Mouse (Mus musculus): ENCODE results near the gene Llph.
A peak's percentile ranks its signal among the peaks of the same experiment; 100 is the strongest.

Gene Llph

DNA sequence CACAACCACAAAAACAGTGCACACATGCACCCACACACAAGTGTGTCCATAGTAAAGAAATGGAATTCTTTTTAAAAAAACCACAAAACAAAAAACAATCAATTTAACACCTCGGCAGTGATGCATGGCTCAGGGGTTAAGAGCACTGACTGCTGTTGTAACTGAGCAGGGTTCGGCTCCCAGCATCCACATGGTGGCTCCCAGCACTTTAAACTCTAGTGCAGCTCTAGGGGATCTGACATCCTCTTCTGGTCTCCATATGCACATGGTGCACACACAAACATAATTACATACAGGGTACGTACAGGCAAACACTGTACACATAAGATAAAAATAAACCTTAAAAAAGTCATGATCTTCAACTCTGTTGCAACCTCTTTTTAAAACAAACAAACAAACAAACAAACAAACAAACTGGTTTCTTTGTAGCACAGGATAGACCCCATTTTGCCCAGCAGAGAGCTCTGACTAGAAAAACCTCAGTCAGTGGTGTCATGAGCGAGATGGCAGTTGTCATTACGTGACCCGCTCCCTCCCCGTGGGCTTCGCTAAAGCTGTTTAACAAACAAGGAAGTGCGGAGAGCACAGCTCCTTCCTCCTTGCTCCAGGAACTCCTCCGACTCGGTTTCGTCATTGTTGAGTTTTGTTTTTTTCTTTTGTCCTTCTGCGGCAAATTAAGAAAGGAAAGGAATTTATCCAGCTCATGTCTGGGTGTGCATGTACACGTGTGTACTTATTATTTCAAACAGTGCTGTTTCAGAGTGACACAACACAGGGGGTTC, 7.1 kb upstream of the Llph start:
- no peak for DNase-seq (ENCODE audit: low spot score)

- no peak for DNase-seq (ENCODE audit: low spot score)
These were observed 6.1 kb upstream of the Llph start for GRCm38 (mm10) chr10:120220776-120221175.

DNA sequence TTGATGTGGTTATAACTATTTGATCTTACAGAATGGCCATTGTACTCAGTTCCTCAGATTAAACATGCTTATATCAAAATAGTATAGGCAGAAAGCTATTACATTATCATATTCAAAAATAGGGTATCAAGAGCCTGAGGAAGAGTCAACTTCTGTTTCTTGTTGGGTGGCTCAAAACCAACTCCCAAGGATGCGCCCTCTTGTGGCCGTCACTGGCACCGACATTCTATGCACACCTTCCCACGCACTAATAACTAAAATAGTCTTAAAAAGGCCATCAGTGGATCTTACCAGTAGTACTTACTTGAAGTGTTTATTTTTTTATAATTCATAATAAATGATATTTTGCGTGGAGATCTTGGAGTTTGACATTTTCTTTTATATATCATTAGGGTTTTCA, 4.8 kb downstream of the Llph start:
- peak; percentile 41 for DNase-seq (ENCODE audit: low spot score)

DNA sequence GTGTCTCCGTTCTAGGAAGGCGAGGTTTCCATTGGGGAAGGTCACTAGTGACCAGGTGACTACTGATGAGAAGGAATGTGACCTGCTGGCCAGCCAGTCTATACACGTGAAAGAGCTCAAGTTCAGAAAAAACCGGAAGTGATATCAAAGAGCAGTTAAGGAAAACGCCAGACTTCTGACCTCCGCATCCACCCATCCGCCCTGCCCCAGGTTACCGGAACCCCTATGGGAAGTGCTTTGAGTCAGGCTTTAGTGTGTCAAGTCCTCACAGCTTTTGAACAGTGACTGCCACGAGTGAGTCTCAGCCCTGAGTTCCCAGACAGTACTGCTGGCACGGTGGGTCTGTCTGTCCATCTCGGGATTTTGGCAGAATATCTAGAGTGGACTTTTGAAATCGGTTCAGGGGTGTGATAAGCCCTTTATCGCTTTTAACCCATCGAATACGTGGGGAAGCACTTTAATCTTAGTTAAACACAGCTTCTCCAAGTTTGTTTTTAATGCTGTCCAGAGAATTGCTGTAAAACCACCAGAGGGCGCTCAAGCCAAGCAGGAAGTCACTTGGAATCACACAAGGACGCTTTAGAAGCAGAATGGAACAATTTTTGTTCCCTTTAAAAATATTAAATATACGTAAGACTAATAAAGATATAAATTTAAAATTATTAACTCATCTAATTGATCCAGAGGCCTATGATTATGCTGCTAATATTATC, 6.9 kb downstream of the Llph start:
- DNase-seq (ENCODE audit: low spot score): peak; percentile 33

GRCm38 (mm10) chr10:120236855-120237254, 10.0 kb downstream of the Llph start:
- DNase-seq (ENCODE audit: low spot score): no peak

DNA sequence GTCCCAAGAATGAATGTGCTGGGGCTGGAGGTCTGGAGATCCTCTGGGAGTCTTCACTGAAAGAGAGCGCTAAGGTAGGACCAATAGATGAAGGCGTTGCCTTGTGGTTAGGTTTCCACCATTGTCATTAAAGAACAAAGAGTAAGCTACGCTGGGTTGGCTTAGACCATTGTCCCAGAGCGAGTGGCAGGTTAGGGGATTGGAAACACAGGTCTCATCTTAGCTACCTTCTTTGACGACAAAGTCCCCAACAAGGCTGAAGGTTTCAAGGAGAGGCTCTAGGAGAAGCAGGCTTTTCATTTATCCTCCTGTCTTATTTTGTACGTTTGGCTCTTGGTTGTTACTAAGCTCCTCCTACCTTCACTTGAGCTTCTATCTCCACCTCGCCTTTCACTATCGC, 11.4 kb downstream of the Llph start:
- DNase-seq (ENCODE audit: low spot score): no peak

GRCm38 (mm10) chr10:120239476-120239875, 12.6 kb downstream of the Llph start:
- DNase-seq (ENCODE audit: low spot score): no peak

- no peak for DNase-seq (ENCODE audit: low spot score)
These were observed 15.6 kb downstream of the Llph start for GRCm38 (mm10) chr10:120242421-120242820.

DNA sequence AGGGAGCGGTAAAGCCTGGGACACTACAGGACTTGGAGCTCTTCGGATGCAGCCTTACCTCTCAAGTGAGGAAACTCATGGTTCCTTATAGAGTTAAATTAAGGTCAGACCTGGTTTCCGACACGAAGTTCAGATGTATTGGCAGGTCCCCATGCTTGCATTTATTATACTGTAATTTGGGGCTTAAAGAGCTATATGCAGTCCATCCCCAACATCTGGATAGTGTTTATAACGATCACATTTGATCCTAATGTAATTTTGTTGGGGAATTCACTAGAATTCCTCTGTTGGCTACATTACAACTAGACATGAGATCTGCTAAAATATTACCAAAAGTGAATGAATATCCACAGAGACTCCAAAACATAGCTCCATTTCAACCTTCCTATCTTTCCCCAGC, 18.8 kb downstream of the Llph start:
- no peak for DNase-seq (ENCODE audit: low spot score)

DNA sequence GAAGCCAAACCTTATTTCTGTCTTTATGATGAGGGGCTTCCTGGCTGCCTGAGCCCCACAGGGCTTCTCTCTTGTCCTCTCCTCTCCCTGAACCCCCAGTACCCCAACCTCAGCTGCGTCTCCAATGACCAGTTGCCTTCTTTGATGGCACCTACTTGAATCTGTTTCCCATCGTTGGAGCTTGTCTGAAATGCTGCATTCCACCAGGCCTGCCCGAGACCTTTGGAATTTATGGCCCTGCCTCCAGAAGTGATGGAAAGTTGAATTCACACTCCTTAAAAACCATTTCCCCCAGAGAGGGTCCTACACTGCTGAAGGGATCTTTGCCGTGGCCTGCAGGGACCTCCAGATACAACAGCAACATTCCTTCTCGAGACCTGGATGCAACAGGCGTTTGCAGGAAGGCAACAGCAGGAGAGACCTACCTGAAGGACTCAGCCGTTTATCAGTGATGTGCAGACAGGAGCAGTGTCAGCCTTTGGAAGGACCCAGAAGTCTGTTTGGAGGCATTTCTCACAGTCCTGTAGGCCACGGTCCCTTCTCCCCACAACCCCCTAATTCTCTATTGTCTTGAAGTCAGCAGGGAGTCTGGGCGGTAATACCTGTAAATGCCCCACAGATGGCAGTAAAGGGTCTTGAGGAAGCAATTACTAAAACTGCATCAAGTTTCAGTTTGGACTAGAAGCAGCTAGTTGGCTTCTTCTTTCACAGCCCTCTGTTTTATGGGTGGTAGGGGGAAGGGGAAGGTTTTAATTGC, 20.3 kb downstream of the Llph start:
- peak; percentile 22 for DNase-seq (ENCODE audit: low spot score)

GRCm38 (mm10) chr10:120250911-120251683, 24.2 kb downstream of the Llph start:
- no peak for DNase-seq (ENCODE audit: low spot score)

DNA sequence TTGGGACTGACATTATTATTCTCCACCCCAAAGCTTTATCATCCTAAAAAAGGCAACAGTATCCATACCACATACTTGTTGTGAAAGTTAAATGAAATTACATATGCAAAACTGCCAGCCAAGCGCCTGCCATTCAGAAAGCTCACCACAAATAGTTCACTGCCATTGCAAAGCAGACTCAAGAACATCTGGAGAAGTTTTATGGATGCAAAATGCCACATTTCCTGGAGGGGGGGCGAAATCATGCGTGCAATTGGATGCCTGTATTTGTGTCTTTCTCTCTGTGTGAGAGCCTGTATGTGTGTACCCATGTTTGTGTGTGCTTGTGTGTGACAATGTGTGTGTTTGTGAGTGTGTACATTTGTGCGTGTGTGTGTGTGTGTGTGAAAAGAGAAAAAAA, 24.9 kb downstream of the Llph start:
- DNase-seq (ENCODE audit: low spot score): no peak

- no peak for DNase-seq (ENCODE audit: low spot score)
These were observed 25.9 kb downstream of the Llph start for GRCm38 (mm10) chr10:120252800-120253199.

- no peak for DNase-seq (ENCODE audit: low spot score)
These were observed 30.4 kb downstream of the Llph start for GRCm38 (mm10) chr10:120257231-120257630.

DNA sequence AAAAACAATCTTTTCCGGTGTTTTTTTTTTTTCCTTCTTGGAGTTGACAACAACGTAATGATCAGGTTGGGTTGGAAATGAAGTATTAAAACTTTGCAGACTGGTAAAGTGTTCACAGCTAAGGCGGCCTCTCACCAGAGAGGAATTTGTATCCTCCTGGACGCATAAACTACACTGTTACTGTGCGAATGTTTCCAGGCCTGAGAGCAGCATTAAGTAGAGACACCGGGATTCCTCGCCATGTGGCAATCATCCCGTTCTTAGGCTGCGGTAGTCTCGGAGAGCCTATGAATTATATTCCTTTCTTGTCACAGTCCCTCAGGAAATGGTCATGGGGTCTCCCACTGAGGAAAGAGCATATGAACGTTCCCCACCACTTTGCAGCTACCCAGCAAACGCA, 40.9 kb downstream of the Llph start:
- DNase-seq (ENCODE audit: low spot score): no peak

- DNase-seq (ENCODE audit: low spot score): no peak
These were observed 43.1 kb downstream of the Llph start for GRCm38 (mm10) chr10:120269946-120270345.

- peak; percentile 36 for DNase-seq (ENCODE audit: low spot score)
These were observed 43.9 kb downstream of the Llph start for GRCm38 (mm10) chr10:120270777-120271176.

- no peak for DNase-seq (ENCODE audit: low spot score)
These were observed 44.4 kb downstream of the Llph start for GRCm38 (mm10) chr10:120271318-120271717.

- DNase-seq (ENCODE audit: low spot score): no peak
These were observed 45.0 kb downstream of the Llph start for GRCm38 (mm10) chr10:120271879-120272269.

- DNase-seq (ENCODE audit: low spot score): no peak
These were observed 45.5 kb downstream of the Llph start for GRCm38 (mm10) chr10:120272270-120272883.

DNA sequence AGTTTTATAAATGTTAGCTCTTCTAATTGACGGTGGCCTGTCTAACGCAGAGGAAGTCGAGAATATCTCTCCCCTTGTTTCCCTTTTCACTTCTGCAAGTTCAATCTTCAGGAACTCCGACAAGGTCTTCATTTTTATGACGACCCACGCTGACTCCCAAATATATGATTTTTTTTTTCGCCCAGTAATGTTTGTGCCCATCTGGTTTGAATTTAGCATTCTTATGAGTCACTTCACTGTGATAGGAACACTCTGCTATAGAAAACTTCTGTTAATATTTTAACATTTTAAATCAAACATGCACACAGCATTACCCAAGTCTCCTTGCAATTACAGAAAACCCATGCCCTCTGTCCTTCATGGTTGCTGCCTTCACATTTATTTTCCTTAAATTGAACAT, 46.5 kb downstream of the Llph start:
- DNase-seq (ENCODE audit: low spot score): no peak

All from spleen, adult 12 weeks (tissue).